Mouse (Mus musculus) lung, postnatal 14 days (tissue): ENCODE data around the gene Siglecg.

Experiments used
- DNase-seq: peaks from one replicate; pipeline ENCODE4 v3.0.0; 2021

Gene Siglecg

DNA sequence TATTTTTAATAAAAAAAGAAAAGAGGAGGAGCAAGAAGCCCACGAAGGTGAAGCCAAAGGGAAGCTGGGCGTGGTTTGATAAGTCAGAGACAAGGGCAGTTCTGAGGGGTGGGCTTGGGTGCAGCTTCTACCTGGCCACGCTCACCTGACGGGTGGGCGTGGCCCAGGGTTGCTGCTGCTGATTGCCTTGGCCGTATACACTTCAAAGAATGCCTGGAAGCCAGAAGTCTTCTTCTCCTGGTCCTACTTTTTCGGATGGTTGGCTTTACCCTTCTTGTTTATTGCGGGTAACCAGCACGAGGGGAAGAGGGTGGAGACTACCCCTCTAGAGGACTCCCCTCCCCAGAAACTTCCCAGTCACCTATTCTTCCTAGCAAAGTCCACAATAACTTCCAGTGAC lies 34.7 kb downstream of the Siglecg start:
- DNase-seq = peak; percentile 7

DNA sequence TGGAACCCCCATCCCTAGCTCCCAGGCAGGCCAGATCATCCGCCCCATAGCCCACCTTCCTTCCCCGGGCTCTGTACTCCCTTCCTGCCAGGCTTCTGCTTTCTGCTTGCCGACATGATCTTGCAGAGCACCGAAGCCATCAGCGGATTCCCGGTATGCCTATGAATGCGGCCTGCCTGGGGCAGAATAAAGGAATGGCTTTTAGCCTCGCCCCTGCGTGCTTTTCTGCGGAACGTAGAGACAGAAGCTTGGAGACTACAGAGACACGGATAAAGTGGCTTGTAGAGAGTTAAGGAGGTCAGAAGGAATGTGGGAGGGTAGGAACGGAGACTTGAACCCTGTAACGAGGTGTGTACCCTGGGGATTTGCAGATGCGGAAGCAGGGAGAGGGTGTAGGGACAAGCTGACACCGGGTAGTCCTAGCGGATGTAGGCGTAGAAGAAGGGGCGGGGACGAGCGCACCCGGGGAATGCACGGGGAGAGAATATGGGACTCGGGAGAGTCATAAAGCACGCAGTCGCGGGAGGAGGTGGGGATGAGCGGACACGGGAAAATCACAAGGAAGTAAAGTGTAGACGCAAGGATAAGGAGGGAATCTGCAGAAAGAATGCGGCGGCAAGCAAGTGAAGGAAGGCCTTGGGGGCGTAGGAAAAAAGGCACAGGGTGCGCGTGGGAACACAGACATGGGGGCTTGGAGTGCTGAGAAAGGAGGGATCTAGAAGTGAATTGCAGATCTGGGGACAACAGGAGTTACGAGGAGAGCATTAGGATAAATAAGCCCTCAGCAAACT lies 35.3 kb downstream of the Siglecg start:
- DNase-seq = peak; percentile 86

DNA sequence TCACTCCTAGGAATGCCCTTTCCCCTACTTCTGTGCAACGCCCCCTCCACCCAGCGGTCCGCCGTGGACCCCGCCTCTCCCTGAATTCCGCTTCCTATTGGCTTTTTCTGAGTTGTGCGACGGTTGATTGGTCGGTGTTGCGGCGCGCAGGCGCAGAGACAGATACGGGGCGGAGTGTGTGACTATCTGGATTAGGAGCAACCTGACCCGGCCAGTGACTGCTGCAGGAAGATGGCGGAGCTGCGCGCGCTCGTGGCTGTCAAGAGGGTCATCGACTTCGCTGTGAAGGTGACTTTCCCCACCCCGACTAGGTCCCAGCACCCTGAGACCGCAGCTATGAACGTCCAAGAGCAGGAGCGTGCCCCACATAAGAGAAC lies 35.9 kb downstream of the Siglecg start, which contains the start of the genes Etfb and Gm45233:
Gene Etfb (plus strand): TSS at position 167 of the 377 bp plus-strand sequence.
Gene Gm45233 (plus strand): TSS at position 212 of the 377 bp plus-strand sequence.
- DNase-seq = peak; percentile 93

DNA sequence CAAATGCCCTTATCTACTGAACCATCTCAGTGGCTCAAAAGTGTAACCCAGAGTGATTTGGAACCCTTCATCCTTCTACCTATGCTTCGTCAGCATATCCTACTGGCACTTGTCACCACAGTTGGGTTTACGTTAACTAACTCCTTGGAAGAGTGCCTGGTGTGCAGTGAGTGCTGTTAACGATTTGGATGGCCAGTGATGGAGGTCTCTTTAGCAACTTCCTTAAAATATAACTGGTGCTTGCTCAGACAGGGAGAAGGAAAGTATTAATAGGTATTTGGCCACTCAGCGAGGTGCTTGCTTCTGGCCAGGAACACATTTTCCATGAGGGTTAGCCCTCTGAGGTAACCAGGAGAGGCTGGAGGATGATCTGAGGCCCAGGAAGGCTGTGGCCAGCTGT lies 39.8 kb downstream of the Siglecg start:
- DNase-seq = no peak

DNA sequence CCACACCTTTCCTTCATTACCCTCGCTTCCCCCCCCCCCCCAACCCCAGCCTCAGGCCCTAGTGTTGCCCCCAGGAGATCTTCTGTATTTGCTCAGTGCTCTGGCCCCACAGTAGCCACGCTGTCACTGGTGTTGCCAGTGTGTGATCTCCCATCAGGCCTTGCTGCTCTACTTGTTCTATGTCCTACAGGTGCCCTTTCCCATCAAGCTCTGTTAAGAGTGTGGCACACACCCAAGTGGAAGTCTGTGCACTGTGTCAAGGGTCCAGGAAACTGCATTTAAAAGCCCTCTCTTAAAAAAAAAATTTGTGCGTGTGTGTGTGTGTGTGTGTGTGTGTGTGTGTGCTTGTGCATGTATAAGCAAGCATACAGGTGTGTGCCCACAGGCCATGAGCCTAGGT lies 40.2 kb downstream of the Siglecg start:
- DNase-seq = peak; percentile 19

DNA sequence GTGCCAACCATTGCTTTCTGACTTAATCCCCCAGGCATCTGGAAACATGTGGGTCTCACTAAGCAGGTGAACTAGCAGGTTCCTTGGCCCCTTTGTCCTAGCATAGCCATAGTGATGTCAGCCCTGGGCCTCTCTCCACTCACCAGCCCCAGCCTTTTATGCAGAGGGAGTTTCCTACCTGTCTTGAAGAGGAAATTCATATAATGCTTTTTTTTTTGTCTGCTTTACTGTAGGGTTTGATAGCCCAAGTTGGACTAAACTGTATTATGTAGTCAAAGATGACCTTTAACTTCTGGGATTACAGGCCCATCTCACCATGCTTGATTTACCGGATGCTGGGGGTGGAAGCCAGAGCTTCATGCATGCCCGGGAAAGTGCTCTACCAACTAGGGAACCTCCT lies 41.8 kb downstream of the Siglecg start:
- no peak for DNase-seq

DNA sequence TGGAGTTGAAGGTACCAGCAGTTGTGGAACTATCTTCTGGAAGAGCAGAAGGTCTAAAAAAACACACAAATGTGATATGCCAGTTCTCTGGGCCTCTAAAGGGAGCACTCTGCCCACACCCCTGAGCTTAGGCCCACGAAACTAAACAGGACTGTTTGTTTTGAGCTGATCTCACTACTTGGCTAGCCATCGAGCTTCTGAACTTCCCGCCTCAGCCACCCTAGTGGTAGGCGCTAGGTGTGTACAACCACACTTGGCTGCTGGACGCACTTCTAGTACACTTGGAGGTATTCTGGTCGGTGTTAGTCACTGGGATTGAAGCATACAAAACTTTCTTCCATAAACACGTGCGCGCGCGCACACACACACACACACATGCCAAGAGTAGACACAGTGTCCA lies 43.7 kb downstream of the Siglecg start:
- DNase-seq = no peak

DNA sequence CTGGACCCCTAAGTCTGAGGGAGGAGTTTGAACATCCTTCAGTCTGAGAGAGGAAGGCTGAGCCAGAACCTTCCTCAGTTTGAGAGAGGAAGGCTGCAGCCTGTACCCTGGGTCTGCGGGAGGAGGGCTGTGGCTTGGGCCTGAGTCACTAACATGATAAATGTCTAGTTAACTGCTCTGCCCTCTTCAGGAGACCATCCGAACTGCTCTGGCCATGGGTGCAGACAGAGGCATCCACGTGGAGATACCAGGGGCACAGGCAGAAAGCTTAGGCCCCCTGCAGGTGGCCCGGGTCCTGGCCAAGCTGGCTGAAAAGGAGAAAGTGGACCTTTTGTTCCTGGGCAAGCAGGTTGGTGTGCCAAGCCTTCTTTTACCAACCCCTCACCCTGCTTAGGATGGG lies 44.6 kb downstream of the Siglecg start:
- DNase-seq = peak; percentile 28

DNA sequence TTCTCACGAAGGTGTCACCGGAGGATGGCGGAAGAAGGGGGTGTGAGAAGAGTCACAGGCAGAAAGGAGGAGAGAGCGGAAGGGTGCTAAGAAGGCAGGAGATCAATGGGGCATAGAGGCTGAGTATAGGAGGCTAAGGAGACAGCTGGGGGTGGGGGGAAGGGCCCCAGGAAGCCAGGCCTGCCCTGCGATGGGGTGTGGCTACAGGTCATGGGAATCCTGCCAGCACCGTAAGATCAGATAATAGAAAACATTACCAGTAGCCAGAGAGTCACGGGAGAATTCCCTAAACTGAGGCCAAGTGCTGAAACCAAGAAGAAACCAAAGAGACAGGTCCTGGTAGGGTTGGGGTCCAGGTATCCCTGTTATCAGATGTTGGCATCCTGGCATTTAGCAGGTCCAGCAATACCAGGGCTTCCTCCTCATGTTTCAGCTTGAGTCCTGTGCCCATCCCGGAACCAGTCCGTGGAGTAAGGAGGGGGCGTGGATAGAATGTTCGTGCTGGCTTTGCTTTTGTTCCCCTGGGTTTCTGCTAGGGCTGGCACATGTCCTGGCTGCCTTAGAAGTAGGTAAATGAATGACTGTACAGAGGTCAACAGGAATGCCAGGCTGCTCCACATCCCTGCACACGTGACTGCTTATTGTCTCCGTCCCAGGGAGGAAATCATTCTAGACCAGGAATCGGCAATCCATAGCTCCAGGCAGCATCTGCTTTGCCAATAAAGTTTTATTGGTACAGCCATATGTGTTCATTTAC lies 45.8 kb downstream of the Siglecg start:
- DNase-seq = no peak

DNA sequence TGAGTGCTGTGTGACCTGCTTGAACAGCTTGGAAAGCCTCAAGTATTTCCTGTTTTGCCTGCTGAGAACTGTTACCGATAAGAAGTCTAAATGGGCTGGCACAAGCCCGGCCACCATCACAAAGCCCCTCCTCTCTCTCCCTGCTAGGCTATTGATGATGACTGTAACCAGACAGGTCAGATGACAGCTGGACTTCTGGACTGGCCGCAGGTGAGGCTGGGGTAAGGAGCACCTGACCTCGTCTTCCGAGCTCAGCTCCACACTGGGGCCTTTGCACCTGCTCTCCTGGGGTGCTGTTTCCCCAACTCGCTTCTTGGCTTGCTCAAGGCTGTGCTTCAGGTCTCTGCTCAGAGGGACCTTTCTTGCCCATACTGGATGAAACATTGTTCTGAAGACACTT lies 46.4 kb downstream of the Siglecg start:
- no peak for DNase-seq

DNA sequence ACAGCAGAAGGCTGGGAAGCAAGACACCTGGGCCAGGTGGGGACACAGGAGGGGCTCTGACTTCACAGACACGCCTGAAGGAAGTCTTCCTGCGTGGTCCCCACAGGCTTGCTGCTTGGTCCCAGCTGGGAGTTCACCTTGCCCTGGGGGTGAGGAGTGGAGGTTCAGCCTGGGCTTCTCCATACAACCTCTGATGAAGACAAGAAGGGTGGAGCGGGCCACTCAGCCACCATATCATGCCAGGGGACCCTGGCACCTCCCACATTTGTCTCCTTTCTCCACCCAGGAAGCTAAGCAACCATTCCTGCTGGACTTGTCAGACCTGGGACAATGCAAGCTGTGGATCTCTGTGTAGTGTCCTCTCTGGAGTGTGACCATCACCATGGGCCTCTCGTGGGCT lies 54.8 kb downstream of the Siglecg start, which contains the start of gene Vsig10l:
Gene Vsig10l (plus strand): TSS at position 301 of the 400 bp plus-strand sequence.
- no peak for DNase-seq

DNA sequence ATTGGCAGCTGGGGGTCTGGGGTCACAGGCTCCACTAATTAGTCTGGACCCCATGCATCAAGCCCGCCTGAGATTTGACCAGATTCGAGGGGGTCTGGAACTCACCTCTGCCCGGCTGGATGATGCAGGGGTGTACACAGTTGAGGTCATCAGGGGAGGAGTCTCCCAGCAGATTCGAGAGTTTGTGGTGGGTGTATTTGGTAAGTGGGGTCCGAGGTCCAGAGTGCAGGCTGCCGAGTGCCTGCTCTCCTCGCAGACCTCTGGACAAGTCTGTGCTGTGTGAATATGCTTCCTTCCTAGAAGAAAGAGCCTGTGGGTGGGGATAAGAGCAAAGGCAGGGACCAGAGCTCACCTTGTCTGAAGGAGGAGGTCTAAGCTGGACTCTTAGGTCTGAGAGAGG lies 56.0 kb downstream of the Siglecg start:
- DNase-seq = no peak

DNA sequence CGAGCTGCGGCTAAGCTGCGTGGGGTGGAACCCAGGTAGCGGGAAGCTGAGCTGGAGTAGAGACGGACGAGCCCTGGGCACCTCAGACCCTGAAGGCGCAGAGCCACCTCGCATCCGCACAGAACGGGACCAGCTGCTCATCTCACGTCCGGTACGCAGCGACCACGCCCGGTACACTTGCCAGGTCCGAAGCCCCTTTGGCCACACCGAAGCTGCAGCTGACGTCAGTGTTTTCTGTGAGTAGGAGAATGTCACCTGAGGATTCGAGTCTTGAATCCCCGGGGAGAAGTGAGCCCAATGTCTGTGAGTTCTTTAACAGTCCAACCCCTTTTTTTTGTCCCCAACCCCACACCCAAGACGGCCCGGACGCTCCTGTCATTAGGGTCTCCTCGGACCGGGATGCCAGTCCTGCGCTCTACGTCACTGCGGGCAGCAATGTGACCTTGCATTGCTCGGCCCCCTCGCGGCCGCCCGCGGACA lies 56.9 kb downstream of the Siglecg start:
- DNase-seq = no peak

DNA sequence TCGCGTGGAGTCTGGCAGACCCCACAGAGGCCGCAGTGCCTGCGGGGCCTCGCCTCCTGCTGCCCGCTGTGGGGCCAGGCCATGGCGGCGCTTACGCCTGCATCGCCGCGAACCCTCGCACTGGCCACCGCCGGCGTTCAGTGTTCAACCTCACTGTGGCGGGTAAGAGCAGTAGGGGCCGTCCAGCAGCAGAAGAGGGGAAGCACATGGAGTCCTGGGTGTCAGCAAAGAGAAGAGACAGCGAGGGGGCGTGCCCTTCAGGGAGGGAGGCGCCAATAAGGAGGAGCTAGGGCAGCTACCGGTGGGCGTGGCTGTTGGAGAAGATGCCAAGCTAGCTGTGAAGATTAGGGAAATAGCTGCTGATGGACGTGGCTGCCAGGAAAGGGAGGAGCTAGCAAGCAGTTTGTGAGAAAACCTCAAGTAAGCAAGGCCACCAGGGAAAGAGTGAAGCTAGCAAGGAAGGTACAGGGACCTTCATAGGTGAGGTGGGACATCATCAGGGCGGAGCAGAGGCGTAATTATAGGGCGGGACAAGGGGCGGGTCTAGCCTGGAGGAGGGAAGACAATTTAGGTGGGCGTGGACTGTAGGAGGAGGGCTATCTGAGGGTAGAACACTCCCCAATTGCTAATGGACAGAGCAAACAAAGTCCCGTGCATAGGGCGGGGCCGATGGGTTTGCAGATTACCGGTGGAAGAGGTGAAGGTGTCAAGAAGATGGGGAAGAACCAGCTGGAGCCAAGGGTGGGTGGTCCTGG lies 57.5 kb downstream of the Siglecg start:
- DNase-seq = peak; percentile 91

DNA sequence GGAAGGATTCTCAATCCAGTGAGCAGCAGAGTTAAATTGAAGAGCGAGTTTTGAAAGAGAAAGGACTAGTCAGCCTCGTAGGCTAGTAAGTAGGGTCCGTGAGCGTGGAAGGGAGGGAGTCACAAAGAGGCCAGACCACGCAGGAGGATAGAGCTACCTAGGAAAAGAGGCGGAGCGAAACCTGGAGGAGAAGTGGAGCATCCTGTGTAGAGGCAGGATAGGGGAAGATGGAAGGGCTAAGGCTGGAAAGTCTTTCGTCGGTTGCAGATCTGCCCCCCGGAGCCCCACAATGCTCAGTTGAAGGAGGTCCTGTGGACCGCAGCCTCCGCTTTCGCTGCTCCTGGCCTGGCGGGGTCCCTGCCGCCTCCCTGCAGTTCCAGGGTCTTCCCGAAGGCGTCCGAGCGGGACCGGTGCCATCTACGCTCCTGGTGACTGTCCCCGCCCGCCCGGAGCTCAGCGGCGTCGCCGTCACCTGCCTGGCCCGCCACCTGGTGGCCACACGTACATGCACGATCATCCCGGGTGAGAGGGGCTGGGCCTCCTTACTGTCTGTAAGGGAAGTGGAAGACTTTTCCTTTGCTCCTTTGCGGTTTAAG lies 58.2 kb downstream of the Siglecg start:
- peak; percentile 86 for DNase-seq
